Mouse (Mus musculus): ENCODE measurements around the gene Numbl. TPM values are rescaled to one million over a fixed set of nuclear protein-coding genes. Genes with fewer than 3 reads are reported as not detected.

Gene Numbl
- polyA plus RNA-seq, 1 experiment from 2014 or later: 16.2 TPM

DNA sequence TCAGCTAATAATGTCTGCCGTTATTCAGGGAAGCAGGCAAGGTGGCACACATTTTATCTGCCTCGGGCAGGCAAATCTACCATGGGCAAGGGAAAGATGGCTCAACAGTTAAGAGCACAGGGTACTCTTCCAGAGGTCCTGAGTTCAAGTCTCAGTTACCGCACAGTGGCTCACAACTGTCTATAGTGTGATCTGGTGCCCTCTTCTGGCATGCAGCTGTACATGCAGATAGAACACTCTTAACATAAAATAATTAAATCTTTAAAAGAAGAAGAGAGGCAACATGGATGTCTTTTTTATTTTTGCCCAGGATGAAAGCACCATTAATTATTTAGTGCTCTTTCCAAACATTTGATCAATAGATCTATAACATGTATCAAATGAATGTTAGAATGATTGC lies 19.0 kb downstream of the Numbl start:
- TF ChIP-seq CTCF (IDR thresholded peaks at IDR 0.05; ENCODE audit: low read depth): peak; percentile 67
- Histone ChIP-seq H3K27me3 (ENCODE audit: insufficient read depth, low read length) (no peaks in the 10 kb centered on the region), H3K9ac (no peak overlapping the region), H3K9me3 (ENCODE audit: low read depth, low read length) (no peaks in the 10 kb centered on the region), H3K27ac (ENCODE audit: low read depth) (no peak overlapping the region), H3K4me1 (ENCODE audit: insufficient read depth) (no peaks in the 10 kb centered on the region), H3K36me3 (ENCODE audit: insufficient read depth) (peaks cover 88% of the 10 kb centered on the region), H3K4me3 (ENCODE audit: low read depth, low read length) (no peak overlapping the region), H3K4me2 (no peak overlapping the region)
- DNase-seq: peak; percentile 52
- 86% methylated on average over 3 of the region's 3 CpGs for WGBS
- no peak for ATAC-seq (ENCODE audit: insufficient read depth)

DNA sequence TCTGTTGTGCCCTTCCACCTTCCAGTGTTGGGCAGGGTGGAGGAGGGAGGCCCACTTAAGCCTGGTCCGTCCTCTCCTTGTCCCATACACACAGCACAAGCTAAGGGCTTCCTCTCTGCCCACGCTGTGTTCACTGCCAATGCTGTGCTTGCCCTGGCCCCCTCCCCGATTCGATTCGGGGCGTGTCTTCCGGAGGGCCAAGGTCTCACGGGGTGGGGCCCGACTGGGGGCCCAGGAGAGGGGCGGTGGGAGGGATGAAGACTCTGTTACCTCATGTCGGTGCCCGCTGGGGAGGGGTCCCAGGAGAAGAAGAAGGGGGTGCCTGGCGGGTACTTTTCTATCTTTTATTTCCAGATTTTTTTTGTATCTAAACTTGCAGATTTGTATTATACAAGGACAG lies 23.5 kb downstream of the Numbl start:
- Histone ChIP-seq H3K4me2 (no peak overlapping the region), H3K9me3 (ENCODE audit: low read depth, low read length) (no peaks in the 10 kb centered on the region), H3K36me3 (ENCODE audit: insufficient read depth) (peaks cover 60% of the 10 kb centered on the region), H3K27ac (ENCODE audit: low read depth) (no peak overlapping the region), H3K4me3 (ENCODE audit: low read depth, low read length) (no peak overlapping the region), H3K27me3 (ENCODE audit: insufficient read depth, low read length) (no peaks in the 10 kb centered on the region), H3K9ac (no peak overlapping the region), H3K4me1 (ENCODE audit: insufficient read depth) (no peaks in the 10 kb centered on the region)
- no peak for ATAC-seq (ENCODE audit: insufficient read depth)
- DNase-seq: no peak
- no peak for TF ChIP-seq CTCF (IDR thresholded peaks at IDR 0.05; ENCODE audit: low read depth)
- WGBS: 56% methylated on average over 13 of the region's 13 CpGs

DNA sequence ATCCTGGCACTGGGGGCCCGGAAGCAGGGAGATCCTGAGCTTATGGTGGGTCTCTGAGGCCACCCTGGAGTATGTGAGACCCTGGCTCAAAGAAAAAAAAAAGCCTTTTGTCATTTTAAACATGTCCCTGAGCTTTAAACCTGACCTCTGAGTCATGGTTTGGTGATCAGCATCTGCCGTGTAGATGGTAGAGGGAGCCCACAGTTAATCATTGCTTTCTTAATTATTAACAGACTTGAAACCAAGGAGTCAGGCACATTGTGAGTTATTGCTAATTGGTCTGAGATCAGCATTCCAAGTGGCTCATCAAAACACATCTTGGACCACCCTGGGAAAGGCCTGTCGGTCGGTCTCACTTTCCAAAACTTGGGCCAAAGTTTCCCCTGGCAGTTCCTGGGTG lies 24.0 kb downstream of the Numbl start:
- Histone ChIP-seq H3K4me3 (ENCODE audit: low read depth, low read length) (no peak overlapping the region), H3K9ac (no peak overlapping the region), H3K36me3 (ENCODE audit: insufficient read depth) (peaks cover 55% of the 10 kb centered on the region), H3K27ac (ENCODE audit: low read depth) (no peak overlapping the region), H3K27me3 (ENCODE audit: insufficient read depth, low read length) (no peaks in the 10 kb centered on the region), H3K4me2 (no peak overlapping the region), H3K4me1 (ENCODE audit: insufficient read depth) (no peaks in the 10 kb centered on the region), H3K9me3 (ENCODE audit: low read depth, low read length) (no peaks in the 10 kb centered on the region)
- DNase-seq: no peak
- no peak for TF ChIP-seq CTCF (IDR thresholded peaks at IDR 0.05; ENCODE audit: low read depth)
- no peak for ATAC-seq (ENCODE audit: insufficient read depth)
- WGBS: 74% methylated on average over 4 of the region's 4 CpGs

DNA sequence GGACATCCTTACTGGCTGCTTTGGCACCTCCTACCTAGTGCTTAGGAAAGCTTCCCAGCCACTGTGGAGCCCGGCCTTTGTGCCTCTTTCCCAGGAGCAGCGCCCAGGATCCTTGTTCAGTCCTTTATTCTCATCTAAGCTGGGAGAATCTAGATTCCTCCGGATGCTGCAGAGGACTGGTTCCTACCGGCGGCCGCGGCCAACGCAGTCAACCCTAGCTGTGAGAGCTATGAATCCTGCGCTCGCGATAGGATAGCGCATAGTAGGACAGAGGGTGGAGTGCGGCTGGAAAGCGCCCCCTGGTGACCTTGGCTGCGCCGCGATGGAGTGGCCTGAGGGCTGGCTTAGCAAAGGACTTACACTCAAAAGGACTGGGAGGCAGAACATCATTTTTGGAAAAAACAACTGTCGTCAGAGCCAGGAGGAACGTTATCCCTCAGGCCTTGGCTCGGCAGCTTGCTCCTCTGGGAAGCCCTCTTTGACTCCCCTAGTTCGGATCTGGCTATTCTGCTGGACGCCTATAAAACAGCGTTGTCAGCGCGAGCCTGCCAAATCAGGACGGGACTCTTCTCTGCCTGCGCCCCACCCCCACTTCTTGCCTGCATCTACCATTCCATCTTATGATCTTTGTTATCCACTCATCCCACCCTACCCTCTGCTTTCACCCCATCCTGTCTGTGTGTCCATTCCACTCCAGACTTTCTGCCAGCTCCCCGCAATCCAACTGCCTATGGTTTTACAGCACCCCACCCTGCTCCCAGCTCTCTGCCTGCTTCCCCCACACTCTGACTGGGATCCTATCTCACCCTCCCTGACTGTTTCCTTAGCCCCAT lies 26.8 kb downstream of the Numbl start:
- H3K27ac ChIP-seq (ENCODE audit: low read depth): peak overlapping the region; percentile 76; the same call in 1 of the 2 replicates
- peaks cover 27% of the 10 kb centered on the region for H3K36me3 ChIP-seq (ENCODE audit: insufficient read depth)
- DNase-seq (peak; percentile 76), ATAC-seq (ENCODE audit: insufficient read depth) (peak; percentile 75)
- WGBS: under 1% methylated on average over 28 of the region's 28 CpGs
- peak; percentile 57 for TF ChIP-seq CTCF (IDR thresholded peaks at IDR 0.05; ENCODE audit: low read depth)
- H3K9me3 ChIP-seq (ENCODE audit: low read depth, low read length): no peaks in the 10 kb centered on the region; the same call in 1 of the 2 replicates
- H3K4me2 ChIP-seq: peak overlapping the region; percentile 50
- H3K9ac ChIP-seq: peak overlapping the region; percentile 34; the same call in 1 of the 2 replicates
- H3K4me3 ChIP-seq (ENCODE audit: low read depth, low read length): peak overlapping the region; percentile 14; the same call in 1 of the 2 replicates
- no peaks in the 10 kb centered on the region for H3K4me1 ChIP-seq (ENCODE audit: insufficient read depth)
- H3K27me3 ChIP-seq (ENCODE audit: insufficient read depth, low read length): no peaks in the 10 kb centered on the region

DNA sequence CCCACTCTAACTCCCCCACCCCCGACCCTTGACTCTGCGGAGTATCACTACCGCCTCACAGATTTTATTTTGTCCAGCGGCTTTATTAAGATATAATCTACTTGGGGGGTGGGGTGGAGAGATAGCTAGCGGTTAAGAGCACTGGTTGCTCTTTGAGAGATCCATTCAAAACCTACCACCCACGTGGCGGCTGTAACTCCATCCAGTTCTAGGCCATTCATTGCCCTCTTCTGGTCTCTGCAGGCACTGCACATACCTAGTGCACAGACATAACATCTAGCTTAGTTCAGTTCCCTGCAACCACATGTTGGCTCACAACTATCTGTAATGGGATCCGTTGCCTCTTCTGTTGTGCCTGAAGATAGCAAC lies 27.4 kb downstream of the Numbl start:
- H3K9me3 ChIP-seq (ENCODE audit: low read depth, low read length): no peaks in the 10 kb centered on the region; the same call in 1 of the 2 replicates
- peak overlapping the region; percentile 50 for H3K4me2 ChIP-seq
- H3K36me3 ChIP-seq (ENCODE audit: insufficient read depth): peaks cover 22% of the 10 kb centered on the region
- DNase-seq (peak; percentile 93), ATAC-seq (ENCODE audit: insufficient read depth) (peak; percentile 86)
- peak overlapping the region; percentile 76; the same call in 1 of the 2 replicates for H3K27ac ChIP-seq (ENCODE audit: low read depth)
- no peaks in the 10 kb centered on the region for H3K4me1 ChIP-seq (ENCODE audit: insufficient read depth)
- H3K9ac ChIP-seq: no peak overlapping the region
- peak; percentile 91 for TF ChIP-seq CTCF (IDR thresholded peaks at IDR 0.05; ENCODE audit: low read depth)
- WGBS: 2% methylated on average over 8 of the region's 8 CpGs
- H3K4me3 ChIP-seq (ENCODE audit: low read depth, low read length): 0 out of 2 replicates have a peak overlapping the region, but pooled peaks have one; percentile 14
- no peaks in the 10 kb centered on the region for H3K27me3 ChIP-seq (ENCODE audit: insufficient read depth, low read length)

DNA sequence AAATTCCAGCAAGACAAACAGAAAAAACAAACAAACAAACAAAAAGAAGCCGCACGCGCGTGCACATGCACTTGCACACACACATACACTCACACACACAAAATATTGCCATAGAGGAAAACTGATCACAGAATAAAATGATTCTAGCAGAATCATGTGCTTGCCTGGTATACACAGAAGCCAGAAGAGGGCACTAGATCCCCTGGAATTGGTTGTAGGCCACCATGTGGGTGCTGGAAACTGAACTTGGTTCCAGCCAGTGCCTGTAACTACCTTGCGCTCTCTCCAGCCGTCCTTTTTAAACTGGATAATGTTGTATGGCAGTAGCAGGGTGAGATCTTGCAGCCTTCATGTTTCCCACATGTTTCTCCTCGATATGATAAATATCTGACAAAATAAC lies 30.5 kb downstream of the Numbl start:
- Histone ChIP-seq H3K9ac (no peak overlapping the region), H3K36me3 (ENCODE audit: insufficient read depth) (no peaks in the 10 kb centered on the region), H3K27ac (ENCODE audit: low read depth) (no peak overlapping the region), H3K4me3 (ENCODE audit: low read depth, low read length) (no peak overlapping the region), H3K4me1 (ENCODE audit: insufficient read depth) (0 out of 2 replicates have a peak, but pooled peaks cover 3% of the 10 kb centered on the region), H3K9me3 (ENCODE audit: low read depth, low read length) (no peaks in the 10 kb centered on the region; the same call in 1 of the 2 replicates), H3K4me2 (no peak overlapping the region), H3K27me3 (ENCODE audit: insufficient read depth, low read length) (no peaks in the 10 kb centered on the region)
- no peak for TF ChIP-seq CTCF (IDR thresholded peaks at IDR 0.05; ENCODE audit: low read depth)
- ATAC-seq (ENCODE audit: insufficient read depth) (no peak), DNase-seq (no peak)
- 83% methylated on average over 7 of the region's 7 CpGs for WGBS

DNA sequence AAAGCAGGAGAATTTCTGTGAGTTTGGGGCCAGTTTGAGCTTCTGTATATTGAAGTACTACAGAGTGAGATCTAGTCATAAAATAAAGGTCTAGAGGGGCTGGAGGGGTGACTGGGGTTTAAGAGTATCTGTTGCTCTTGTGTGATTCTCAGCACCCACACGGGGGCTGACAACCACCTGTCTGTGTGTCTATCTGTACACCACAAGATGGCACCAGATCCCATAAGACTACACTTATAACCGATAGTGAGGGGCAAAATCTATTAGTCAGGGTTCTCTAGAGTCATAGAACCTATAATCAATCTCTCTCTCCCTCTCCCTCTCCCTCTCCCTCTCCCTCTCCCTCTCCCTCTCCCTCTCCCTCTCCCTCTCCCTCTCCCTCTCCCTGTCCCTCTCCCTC lies 32.3 kb downstream of the Numbl start:
- Histone ChIP-seq H3K4me3 (ENCODE audit: low read depth, low read length) (no peak overlapping the region), H3K4me2 (no peak overlapping the region), H3K27ac (ENCODE audit: low read depth) (no peak overlapping the region), H3K9ac (no peak overlapping the region), H3K27me3 (ENCODE audit: insufficient read depth, low read length) (no peaks in the 10 kb centered on the region), H3K36me3 (ENCODE audit: insufficient read depth) (no peaks in the 10 kb centered on the region), H3K9me3 (ENCODE audit: low read depth, low read length) (no peaks in the 10 kb centered on the region; the same call in 1 of the 2 replicates), H3K4me1 (ENCODE audit: insufficient read depth) (0 out of 2 replicates have a peak, but pooled peaks cover 3% of the 10 kb centered on the region)
- ATAC-seq (ENCODE audit: insufficient read depth) (no peak), DNase-seq (no peak)
- TF ChIP-seq CTCF (IDR thresholded peaks at IDR 0.05; ENCODE audit: low read depth): peak; percentile 26; the same call in 1 of the 2 replicates
- WGBS: 75% methylated on average over 2 of the region's 2 CpGs
